Mouse (Mus musculus) myocyte (in vitro differentiated cells): ENCODE results near the gene Qrich2. TPM values are rescaled to one million over a fixed set of nuclear protein-coding genes. Genes with fewer than 3 reads are reported as not detected.
"Not testable (repeated sequence)": the region's sequence is repeated elsewhere in the genome, so short reads cannot be mapped to it uniquely, and the experiment has no call there.

Experiments used
- H3K27me3 ChIP-seq: one replicate; pipeline ENCODE4 v1.6.1; 2011; ENCODE audit not compliant: control insufficient read depth, insufficient read depth, insufficient read length
- H3K36me3 ChIP-seq: one replicate; pipeline ENCODE4 v1.6.1; 2011; ENCODE audit not compliant: control insufficient read depth, insufficient read depth
- H3K4me2 ChIP-seq: one replicate; pipeline ENCODE4 v1.6.1; 2011; ENCODE audit warnings: low read depth, control low read depth
- H3K4me3 ChIP-seq: one replicate; pipeline ENCODE4 v1.5.1; 2011; ENCODE audit warnings: mild to moderate bottlenecking, control low read depth, moderate library complexity
- H3K79me2 ChIP-seq: one replicate; pipeline ENCODE4 v1.6.1; 2011; ENCODE audit not compliant: control insufficient read depth, insufficient read depth
- H3ac ChIP-seq: one replicate; pipeline ENCODE4 v1.6.1; 2011; ENCODE audit not compliant: control insufficient read depth, insufficient read length
- CEBPB ChIP-seq: IDR thresholded peaks from 2 replicates; pipeline ENCODE4 v1.6.1; 2011; ENCODE audit warnings: mild to moderate bottlenecking, moderate library complexity; ENCODE audit not compliant: poor library complexity, insufficient read depth, severe bottlenecking
- E2F4 ChIP-seq: IDR thresholded peaks from one replicate; pipeline ENCODE4 v1.6.1; 2011; ENCODE audit warnings: mild to moderate bottlenecking, control low read depth, moderate library complexity; ENCODE audit not compliant: insufficient read depth
- MAX ChIP-seq: IDR thresholded peaks from one replicate; pipeline ENCODE4 v1.6.1; 2011; ENCODE audit warnings: low read depth, mild to moderate bottlenecking, control low read depth
- MYOD1 ChIP-seq, 3 experiments: IDR thresholded peaks; one replicate each; pipeline ENCODE4 v1.6.1; 2011; ENCODE audit warnings: control low read depth in 2 of 3, low read depth in 2 of 3, mild to moderate bottlenecking in 2 of 3, moderate library complexity in 1 of 3; ENCODE audit not compliant: insufficient read length in 2 of 3, control insufficient read depth in 1 of 3
- MYOG ChIP-seq, 3 experiments: IDR thresholded peaks; one replicate each; pipeline ENCODE4 v1.6.1; 2011; ENCODE audit warnings: control low read depth in 2 of 3, low read depth in 2 of 3, mild to moderate bottlenecking in 2 of 3; ENCODE audit not compliant: insufficient read length in 2 of 3, control insufficient read depth in 1 of 3, insufficient read depth in 1 of 3
- POLR2A ChIP-seq: IDR thresholded peaks from one replicate; pipeline ENCODE4 v1.6.1; 2011; ENCODE audit warnings: low read depth, mild to moderate bottlenecking, control low read depth, moderate library complexity; ENCODE audit not compliant: insufficient read length
- POLR2AphosphoS2 ChIP-seq: IDR thresholded peaks from one replicate; pipeline ENCODE4 v1.6.1; 2011; ENCODE audit warnings: low read depth, control low read depth; ENCODE audit not compliant: insufficient read length
- REST ChIP-seq: IDR thresholded peaks from one replicate; pipeline ENCODE4 v1.6.1; 2011; ENCODE audit warnings: mild to moderate bottlenecking, control low read depth, moderate library complexity; ENCODE audit not compliant: insufficient read depth, insufficient read length
- SRF ChIP-seq: IDR thresholded peaks from one replicate; pipeline ENCODE4 v1.6.1; 2011; ENCODE audit warnings: low read depth; ENCODE audit not compliant: control insufficient read depth, insufficient read length
- TCF12 ChIP-seq: IDR thresholded peaks from one replicate; pipeline ENCODE4 v1.6.1; 2011; ENCODE audit warnings: mild to moderate bottlenecking, control low read depth; ENCODE audit not compliant: poor library complexity, insufficient read depth, severe bottlenecking
- TCF3 ChIP-seq: IDR thresholded peaks from one replicate; pipeline ENCODE4 v1.6.1; 2011; ENCODE audit warnings: low read depth, control low read depth; ENCODE audit not compliant: insufficient read length
- USF1 ChIP-seq: IDR thresholded peaks from one replicate; pipeline ENCODE4 v1.6.1; 2011; ENCODE audit warnings: low read depth, mild to moderate bottlenecking, control low read depth, moderate library complexity
- polyA plus RNA-seq: library from polyadenylated mRNA; unstranded; fragments of >200 nt; fragmentation: generic; extraction: Trizol; gene quantifications from one replicate; pipeline ENCODE4 v1.2.1, GENCODE M21; 2012; ENCODE audit warnings: missing spikeins

Gene Qrich2
- polyA plus RNA-seq, 1 experiment = not detected

GRCm38 (mm10) chr11:116476696-116477095 lies 10.7 kb upstream of the Qrich2 start:
- no peaks in the 10 kb centered on the region for H3K27me3 ChIP-seq
- H3K4me3 ChIP-seq = no peak overlapping the region
- TF ChIP-seq POLR2AphosphoS2 (no peak), E2F4 (no peak), TCF3 (no peak), CEBPB (no peak), REST (no peak), MYOD1 (IDR thresholded peaks at IDR 0.05; ENCODE audit: control insufficient read depth in 1 of 3, insufficient read length in 2 of 3, low read depth in 2 of 3) (no peak), MAX (no peak), POLR2A (no peak), SRF (no peak), MYOG (IDR thresholded peaks at IDR 0.05; ENCODE audit: control insufficient read depth in 1 of 3, insufficient read depth in 1 of 3, insufficient read length in 2 of 3, low read depth in 2 of 3) (no peak), USF1 (no peak), TCF12 (no peak)
- H3K4me2 ChIP-seq = no peak overlapping the region
- H3ac ChIP-seq = no peak overlapping the region
- H3K36me3 ChIP-seq = peaks cover 48% of the 10 kb centered on the region
- no peaks in the 10 kb centered on the region for H3K79me2 ChIP-seq

DNA sequence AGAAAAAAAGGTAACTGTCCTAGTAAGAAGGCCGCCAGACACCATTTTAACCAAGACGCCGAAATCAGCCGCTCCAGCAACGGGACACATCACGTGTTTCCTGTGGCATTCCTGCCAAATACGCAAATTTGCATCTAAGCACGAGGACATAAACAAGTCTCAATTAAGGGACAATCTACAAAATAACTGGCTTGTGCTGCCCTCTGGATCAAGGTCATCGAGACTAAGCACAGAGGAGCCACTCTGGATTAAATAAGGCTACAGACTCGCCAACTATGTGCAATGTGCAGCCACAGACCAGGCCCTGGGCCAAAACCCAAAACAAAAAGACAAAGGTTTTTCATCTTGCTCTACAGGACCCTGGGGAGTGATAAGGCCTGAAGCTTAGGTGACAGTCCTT lies 10.0 kb upstream of the Qrich2 start:
- no peaks in the 10 kb centered on the region for H3K79me2 ChIP-seq
- no peak overlapping the region for H3K4me2 ChIP-seq
- H3K27me3 ChIP-seq = no peaks in the 10 kb centered on the region
- H3K4me3 ChIP-seq = no peak overlapping the region
- H3K36me3 ChIP-seq = peaks cover 43% of the 10 kb centered on the region
- H3ac ChIP-seq = no peak overlapping the region
- TF ChIP-seq MYOG (IDR thresholded peaks at IDR 0.05; ENCODE audit: control insufficient read depth in 1 of 3, insufficient read depth in 1 of 3, insufficient read length in 2 of 3, low read depth in 2 of 3) = no peak

- Histone ChIP-seq H3K27me3 (no peaks in the 10 kb centered on the region), H3K4me3 (no peak overlapping the region), H3ac (no peak overlapping the region), H3K36me3 (peaks cover 19% of the 10 kb centered on the region), H3K4me2 (no peak overlapping the region), H3K79me2 (no peaks in the 10 kb centered on the region)
- no peak for TF ChIP-seq CEBPB
- TF ChIP-seq MYOG (IDR thresholded peaks at IDR 0.05; ENCODE audit: control insufficient read depth in 1 of 3, insufficient read depth in 1 of 3, insufficient read length in 2 of 3, low read depth in 2 of 3) = no peak
- no peak for TF ChIP-seq TCF3
- no peak for TF ChIP-seq E2F4
- TF ChIP-seq POLR2AphosphoS2 = no peak
- no peak for TF ChIP-seq REST
- no peak for TF ChIP-seq POLR2A
- TF ChIP-seq SRF = no peak
- TF ChIP-seq MYOD1 (IDR thresholded peaks at IDR 0.05; ENCODE audit: control insufficient read depth in 1 of 3, insufficient read length in 2 of 3, low read depth in 2 of 3) = no peak
- no peak for TF ChIP-seq USF1
- no peak for TF ChIP-seq MAX
- no peak for TF ChIP-seq TCF12
Observed at GRCm38 (mm10) chr11:116472275-116472674, 6.2 kb upstream of the Qrich2 start.

DNA sequence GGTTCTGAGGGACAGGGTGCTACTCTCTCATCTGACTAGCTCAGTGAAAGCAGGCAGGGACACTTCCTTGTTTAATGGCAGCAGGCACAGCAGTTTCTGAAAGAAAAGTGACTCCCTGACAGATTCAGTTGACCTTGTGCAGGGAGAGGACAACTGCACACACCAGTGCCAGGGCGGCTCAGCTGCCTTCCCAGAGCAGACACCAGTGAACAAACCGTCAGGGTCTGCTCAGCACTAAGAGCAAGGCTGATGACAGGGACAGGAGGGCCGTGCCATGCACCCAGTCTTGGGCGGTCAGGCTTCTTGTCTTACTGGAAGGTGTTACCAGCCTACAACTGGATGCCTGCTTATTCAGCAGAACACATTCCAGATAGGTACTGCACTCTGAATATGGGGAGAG lies 4.9 kb upstream of the Qrich2 start:
- Histone ChIP-seq H3K4me3 (no peak overlapping the region), H3K79me2 (no peaks in the 10 kb centered on the region), H3K36me3 (peaks cover 14% of the 10 kb centered on the region), H3K4me2 (no peak overlapping the region), H3ac (no peak overlapping the region), H3K27me3 (no peaks in the 10 kb centered on the region)
- no peak for TF ChIP-seq TCF3
- TF ChIP-seq E2F4 = no peak
- TF ChIP-seq MAX = no peak
- no peak for TF ChIP-seq MYOG (IDR thresholded peaks at IDR 0.05; ENCODE audit: control insufficient read depth in 1 of 3, insufficient read depth in 1 of 3, insufficient read length in 2 of 3, low read depth in 2 of 3)
- TF ChIP-seq TCF12 = no peak
- TF ChIP-seq MYOD1 (IDR thresholded peaks at IDR 0.05; ENCODE audit: control insufficient read depth in 1 of 3, insufficient read length in 2 of 3, low read depth in 2 of 3) = no peak
- no peak for TF ChIP-seq POLR2A
- no peak for TF ChIP-seq CEBPB
- no peak for TF ChIP-seq SRF
- TF ChIP-seq POLR2AphosphoS2 = no peak
- no peak for TF ChIP-seq REST
- no peak for TF ChIP-seq USF1

DNA sequence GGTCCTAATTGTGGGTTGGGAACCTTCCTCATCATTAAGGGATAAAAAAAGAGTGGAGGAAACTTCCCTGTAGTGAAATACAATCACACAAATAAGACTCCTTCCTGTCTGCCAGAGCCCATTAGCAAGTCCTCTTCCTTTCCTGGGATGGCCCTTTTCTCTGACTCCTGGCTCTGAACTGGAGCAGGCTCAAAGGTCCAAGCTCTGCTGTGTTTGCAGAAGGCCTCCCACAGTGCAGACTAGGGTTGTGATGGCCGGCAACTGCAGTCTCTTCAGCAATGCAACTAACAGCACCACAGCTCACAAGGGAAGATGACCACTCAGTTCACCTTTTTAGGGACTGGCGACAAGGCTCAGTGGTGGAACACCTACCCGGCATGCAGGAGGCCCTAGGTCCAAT lies 4.2 kb upstream of the Qrich2 start:
- H3ac ChIP-seq = no peak overlapping the region
- H3K36me3 ChIP-seq = peaks cover 13% of the 10 kb centered on the region
- H3K79me2 ChIP-seq = no peaks in the 10 kb centered on the region
- TF ChIP-seq TCF3 = no peak
- no peak for TF ChIP-seq E2F4
- no peak for TF ChIP-seq USF1
- TF ChIP-seq MAX = no peak
- TF ChIP-seq MYOG (IDR thresholded peaks at IDR 0.05; ENCODE audit: control insufficient read depth in 1 of 3, insufficient read depth in 1 of 3, insufficient read length in 2 of 3, low read depth in 2 of 3) = no peak
- no peak for TF ChIP-seq SRF
- TF ChIP-seq POLR2A = no peak
- no peak for TF ChIP-seq TCF12
- TF ChIP-seq REST = no peak
- no peak for TF ChIP-seq POLR2AphosphoS2
- no peak for TF ChIP-seq CEBPB
- no peak for TF ChIP-seq MYOD1 (IDR thresholded peaks at IDR 0.05; ENCODE audit: control insufficient read depth in 1 of 3, insufficient read length in 2 of 3, low read depth in 2 of 3)
- H3K27me3 ChIP-seq = no peaks in the 10 kb centered on the region
- H3K4me3 ChIP-seq = no peak overlapping the region
- H3K4me2 ChIP-seq = no peak overlapping the region

DNA sequence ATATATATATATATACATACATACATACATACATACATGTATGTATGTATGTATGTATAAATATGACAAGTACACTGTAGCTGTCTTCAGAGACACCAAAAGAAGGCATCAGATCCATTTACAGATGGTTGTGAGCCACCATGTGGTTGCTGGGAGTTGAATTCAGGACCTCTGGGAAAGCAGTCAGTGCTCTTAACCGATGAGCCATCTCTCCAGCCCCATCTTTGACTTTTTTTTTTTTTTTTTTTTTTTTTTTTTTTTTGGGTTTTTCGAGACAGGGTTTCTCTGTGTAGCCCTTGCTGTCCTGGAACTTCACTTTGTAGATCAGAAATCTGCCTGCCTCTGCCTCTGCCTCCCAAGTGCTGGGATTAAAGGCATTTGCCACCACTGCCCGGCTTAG lies 2.3 kb upstream of the Qrich2 start:
- not testable (repeated sequence) for H3ac ChIP-seq, H3K36me3 ChIP-seq, H3K79me2 ChIP-seq, H3K4me2 ChIP-seq, H3K4me3 ChIP-seq, H3K27me3 ChIP-seq
